Comparison of ENCODE assay signal across 24 mouse cellular contexts in genomic region chr1:193042760-193043295, GRCm38 (mm10). TPM values are rescaled to one million over a fixed set of nuclear protein-coding genes. Genes with fewer than 3 reads are reported as not detected.
DNase-seq lines count a peak whose midpoint lies in the region; ATAC-seq and TF ChIP-seq lines count a peak whose summit lies in the region.
"Had no signal": no experiment of that assay in that cellular context is flagged by ENCODE, and none has a peak within 500 bp of the region (broad histone marks: within the 10 kb centered on the region; RNA-seq: fewer than 3 reads in every experiment).

No protein-coding gene starts in this region.

- no peak overlapping the region for H3K4me3 ChIP-seq in layer of hippocampus, adult 2 months
- H3K4me3 ChIP-seq: embryonic facial prominence, embryonic 15.5 days; erythroblast, embryonic 14.5 days; forebrain, embryonic 10.5 days; gastrocnemius, adult 2 months; heart, embryonic 12.5 days; hindbrain, embryonic 10.5 days; hindbrain, embryonic 15.5 days had no signal

- TF ChIP-seq CTCF in layer of hippocampus, adult 2 months (conservative IDR thresholded peaks at IDR 0.05), result no peak

- peak; percentile 89 for ATAC-seq in frontal cortex, adult (ENCODE audit: low TSS enrichment)
- ATAC-seq: CD4-positive, CD25-positive, alpha-beta regulatory T cell, adult 4 months; forebrain, embryonic 14.5 days had no signal

- H3K27ac ChIP-seq in layer of hippocampus, adult 2 months, result peak overlapping the region; percentile 68
- H3K27ac ChIP-seq: embryonic facial prominence, embryonic 15.5 days; forebrain, embryonic 10.5 days; gastrocnemius, adult 2 months; hindbrain, embryonic 10.5 days; hindbrain, embryonic 15.5 days had no signal

- DNase-seq in frontal cortex, postnatal 10 days (ENCODE audit: low spot score in 2 of 2), result no peak
- peak in 1 of 2 experiments; percentile 34 for DNase-seq in layer of hippocampus, adult 2 months (ENCODE audit: low spot score in 2 of 2)
- no peak for DNase-seq in layer of hippocampus, postnatal 25 days (ENCODE audit: extremely low spot score in 1 of 2, low spot score in 1 of 2)
- peak; percentile 29 for DNase-seq in right cerebral cortex, postnatal 25 days
- DNase-seq in right cerebral cortex, postnatal 4 days, result no peak
- peak; percentile 24 for DNase-seq in retina, postnatal 1 day
- DNase-seq in adrenal gland, adult 8-10 months, result no peak
- DNase-seq: adrenal gland, postnatal 10 days; B cell, adult 2 months; cerebellum, adult 18-20 months; cerebellum, adult 9-11 months; cerebellum, postnatal 36 days; embryo, embryonic 11 days; gastrocnemius, adult 2 months; gastrocnemius, postnatal 25 days had no signal

RNA-seq across cellular contexts. Expression of gene Syt14, which starts 7.3 kb away (rescaled TPM):
- 10 to 100 TPM; 26.6 to 31.1 TPM for total RNA-seq in layer of hippocampus, adult 2 months (2021)
- 10 to 100 TPM; 21.6 to 26.1 TPM for total RNA-seq in layer of hippocampus, postnatal 25 days (2021)
- 10 to 100 TPM; 12.0 to 15.9 (median 14.8) TPM for total RNA-seq in adrenal gland, adult 8-10 months (2022)

Comparison
In these comparisons a context has a peak if more than half of its experiments do, and no peak if none do; other contexts are left out.
1. DNase-seq: peak in right cerebral cortex, postnatal 25 days (single experiment) and retina, postnatal 1 day (single experiment); none in frontal cortex, postnatal 10 days (0 of 2), layer of hippocampus, postnatal 25 days (0 of 2), right cerebral cortex, postnatal 4 days (single experiment) and adrenal gland, adult 8-10 months (single experiment).